Mouse (Mus musculus) thymus, adult 2 months (tissue): ENCODE measurements around the gene Arhgap23.

ENCODE experiments used
- CTCF ChIP-seq: fragments of 200-500 bp; IDR thresholded peaks from 2 replicates; pipeline ENCODE4 v1.5.1; 2012; ENCODE audit warnings: mild to moderate bottlenecking, control low read depth, low read length, moderate library complexity, borderline replicate concordance; ENCODE audit not compliant: control insufficient read depth, poor library complexity, insufficient read depth; ENCODE audit errors: extremely low read depth
- POLR2A ChIP-seq: fragments of 200-500 bp; IDR thresholded peaks from 2 replicates; pipeline ENCODE4 v1.6.1; 2012; ENCODE audit warnings: mild to moderate bottlenecking, low read length, control low read depth, moderate library complexity; ENCODE audit not compliant: control insufficient read depth, poor library complexity, insufficient read depth; ENCODE audit errors: extremely low read depth

DNA sequence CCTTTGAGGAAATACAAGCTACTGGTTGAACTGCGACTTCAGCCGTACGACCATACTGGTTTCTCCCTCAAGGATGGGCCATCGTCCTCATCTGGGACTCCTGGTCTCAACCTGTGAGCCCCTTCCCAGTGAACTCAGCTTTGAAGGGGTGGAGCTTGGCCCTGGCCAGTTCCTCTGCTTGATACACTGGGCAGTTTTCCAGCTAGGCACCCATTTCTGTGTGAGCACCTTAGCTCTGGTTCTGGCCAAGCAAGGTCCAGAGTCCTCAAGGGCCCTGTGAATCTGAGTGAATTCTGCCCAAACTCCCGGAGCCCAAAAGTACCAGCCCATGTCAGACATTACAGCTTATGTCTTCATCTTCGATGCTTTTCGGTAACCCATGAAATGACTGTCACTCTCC, 105.2 kb downstream of the Arhgap23 start:
- TF ChIP-seq POLR2A (no peak), CTCF (no peak)
